Mouse (Mus musculus) neural tube, embryonic 11.5 days (tissue): ENCODE measurements around the gene Clspn. TPM values are rescaled to one million over a fixed set of nuclear protein-coding genes. Genes with fewer than 3 reads are reported as not detected.

ENCODE experiments used
- ATAC-seq: fragments of 200-750 bp; cut with Nextera tagmentation; 2 replicates; pipeline ENCODE4 v1.8.0; 2017; ENCODE audit warnings: moderate number of reproducible peaks, mild to moderate bottlenecking, moderate TSS enrichment, moderate library complexity; ENCODE audit not compliant: insufficient read depth, low FRiP score, low TSS enrichment
- DNase-seq: peaks from one replicate; pipeline ENCODE4 v3.0.0-alpha.2; 2015; ENCODE audit warnings: low spot score
- H3K27ac ChIP-seq: fragments of 300-500 bp; sonication (generic); 2 replicates; pipeline ENCODE4 v1.5.1; 2014; ENCODE audit warnings: low read depth, mild to moderate bottlenecking, low read length
- H3K27me3 ChIP-seq: fragments of 300-500 bp; sonication (generic); 2 replicates; pipeline ENCODE4 v1.6.1; 2014; ENCODE audit warnings: mild to moderate bottlenecking, low read length, mixed read lengths; ENCODE audit not compliant: control insufficient read depth, insufficient read depth
- H3K36me3 ChIP-seq: fragments of 300-500 bp; sonication (generic); 2 replicates; pipeline ENCODE4 v1.6.1; 2014; ENCODE audit warnings: mild to moderate bottlenecking, low read length, moderate library complexity, mixed read lengths; ENCODE audit not compliant: control insufficient read depth, insufficient read depth
- H3K4me1 ChIP-seq: fragments of 300-500 bp; sonication (generic); 2 replicates; pipeline ENCODE4 v1.6.1; 2014; ENCODE audit warnings: low read length, mixed read lengths; ENCODE audit not compliant: control insufficient read depth, insufficient read depth
- H3K4me2 ChIP-seq: fragments of 300-500 bp; sonication (generic); 2 replicates; pipeline ENCODE4 v1.6.1; 2014; ENCODE audit warnings: low read depth, mild to moderate bottlenecking, moderate library complexity
- H3K4me3 ChIP-seq: fragments of 300-500 bp; sonication (generic); 2 replicates; pipeline ENCODE4 v1.5.1; 2014; ENCODE audit warnings: low read depth, low read length
- H3K9ac ChIP-seq: fragments of 300-500 bp; sonication (generic); 2 replicates; pipeline ENCODE4 v1.6.1; 2014; ENCODE audit warnings: mild to moderate bottlenecking, low read length
- H3K9me3 ChIP-seq: fragments of 300-500 bp; sonication (generic); 2 replicates; pipeline ENCODE4 v1.6.1; 2016; ENCODE audit warnings: low read length; ENCODE audit not compliant: control insufficient read depth
- WGBS: fragments of 180-500 bp; shearing (Covaris S2); extraction: QIAGEN DNeasy Blood & Tissue Kit; methylation state at CpG from one replicate; pipeline ENCODE4 v1.1.7; 2014; 5-methylcytosine and 5-hydroxymethylcytosine counted together
- polyA plus RNA-seq: library from polyadenylated mRNA; unstranded; fragments of >200 nt; fragmentation: Nextera tagmentation; extraction: Ambion mirVana; gene quantifications from 2 replicates; pipeline ENCODE4 v1.2.1, GENCODE M21; 2014

Gene Clspn
- polyA plus RNA-seq, 1 experiment from 2014 or later: 37.9 TPM

- no peaks in the 10 kb centered on the region for H3K27me3 ChIP-seq
- H3K4me1 ChIP-seq: no peaks in the 10 kb centered on the region
- H3K27ac ChIP-seq: no peak within 1 kb of the TSS
- H3K9ac ChIP-seq: peak within 1 kb of the TSS; percentile 82
- peak; percentile 69 for DNase-seq
- H3K4me3 ChIP-seq: peak within 1 kb of the TSS; percentile 43
- H3K36me3 ChIP-seq: no peaks in the 10 kb centered on the region
- no peaks in the 10 kb centered on the region for H3K9me3 ChIP-seq
- H3K4me2 ChIP-seq: peak within 1 kb of the TSS; percentile 60
- WGBS: 2% methylated on average over 47 of the region's 48 CpGs
- ATAC-seq: peak; percentile 72
Observed at GRCm38 (mm10) chr4:126609606-126610181, 53.0 kb downstream of the Clspn start, which contains the start of gene 5730409E04Rik. TSS of gene 5730409E04Rik (plus strand) at chr4:126609818.

GRCm38 (mm10) chr4:126611991-126612390 lies 55.3 kb downstream of the Clspn start:
- 93% methylated on average over 17 of the region's 17 CpGs for WGBS
- no peaks in the 10 kb centered on the region for H3K27me3 ChIP-seq
- ATAC-seq: no peak

GRCm38 (mm10) chr4:126616312-126616711 lies 59.6 kb downstream of the Clspn start:
- Histone ChIP-seq H3K4me2 (no peak overlapping the region), H3K9ac (no peak overlapping the region), H3K36me3 (no peaks in the 10 kb centered on the region), H3K4me3 (no peak overlapping the region), H3K27me3 (no peaks in the 10 kb centered on the region), H3K4me1 (peaks cover 13% of the 10 kb centered on the region), H3K27ac (no peak overlapping the region), H3K9me3 (no peaks in the 10 kb centered on the region)
- ATAC-seq: no peak
- no peak for DNase-seq
- 90% methylated on average over 4 of the region's 4 CpGs for WGBS

More at GRCm38 (mm10) chr4:126611991-126612390, 55.3 kb downstream of the Clspn start:
- no peak for DNase-seq
- H3K4me2 ChIP-seq: no peak overlapping the region
- no peaks in the 10 kb centered on the region for H3K9me3 ChIP-seq
- no peak overlapping the region for H3K27ac ChIP-seq
- no peaks in the 10 kb centered on the region for H3K36me3 ChIP-seq
- H3K9ac ChIP-seq: no peak overlapping the region
- H3K4me3 ChIP-seq: no peak overlapping the region
- no peaks in the 10 kb centered on the region for H3K4me1 ChIP-seq

GRCm38 (mm10) chr4:126619691-126620330 lies 63.1 kb downstream of the Clspn start:
- H3K9me3 ChIP-seq: no peaks in the 10 kb centered on the region
- H3K4me1 ChIP-seq: peaks cover 13% of the 10 kb centered on the region
- H3K4me2 ChIP-seq: peak overlapping the region; percentile 57
- H3K27me3 ChIP-seq: no peaks in the 10 kb centered on the region
- ATAC-seq (peak; percentile 89), DNase-seq (peak; percentile 85)
- WGBS: 1% methylated on average over 33 of the region's 33 CpGs
- no peaks in the 10 kb centered on the region for H3K36me3 ChIP-seq
- H3K9ac ChIP-seq: peak overlapping the region; percentile 78
- H3K27ac ChIP-seq: peak overlapping the region; percentile 85
- peak overlapping the region; percentile 23 for H3K4me3 ChIP-seq

- Histone ChIP-seq H3K4me1 (peaks cover 13% of the 10 kb centered on the region), H3K4me2 (peak overlapping the region; percentile 57), H3K36me3 (no peaks in the 10 kb centered on the region), H3K9me3 (no peaks in the 10 kb centered on the region), H3K9ac (peak overlapping the region; percentile 78), H3K27ac (peak overlapping the region; percentile 85), H3K27me3 (no peaks in the 10 kb centered on the region), H3K4me3 (peak overlapping the region; percentile 23)
- 25% methylated on average over 13 of the region's 13 CpGs for WGBS
- DNase-seq: no peak
- no peak for ATAC-seq
Observed at GRCm38 (mm10) chr4:126620349-126620874, 63.7 kb downstream of the Clspn start.

- Histone ChIP-seq H3K9me3 (no peaks in the 10 kb centered on the region), H3K27me3 (no peaks in the 10 kb centered on the region), H3K36me3 (no peaks in the 10 kb centered on the region), H3K4me1 (peaks cover 4% of the 10 kb centered on the region), H3K27ac (no peak overlapping the region), H3K9ac (no peak overlapping the region), H3K4me2 (peak overlapping the region; percentile 31), H3K4me3 (no peak overlapping the region)
- DNase-seq: peak; percentile 42
- ATAC-seq: no peak; the same call in 1 of the 2 replicates
- 4% methylated on average over 23 of the region's 23 CpGs for WGBS
Observed at GRCm38 (mm10) chr4:126627021-126627681, 70.4 kb downstream of the Clspn start.

- Histone ChIP-seq H3K9ac (no peak overlapping the region), H3K9me3 (no peaks in the 10 kb centered on the region), H3K4me2 (no peak overlapping the region), H3K27me3 (no peaks in the 10 kb centered on the region), H3K4me1 (peaks cover 4% of the 10 kb centered on the region), H3K27ac (no peak overlapping the region), H3K4me3 (no peak overlapping the region), H3K36me3 (no peaks in the 10 kb centered on the region)
- DNase-seq (no peak), ATAC-seq (no peak)
- 56% methylated on average over 2 of the region's 2 CpGs for WGBS
Observed at GRCm38 (mm10) chr4:126631922-126632321, 75.2 kb downstream of the Clspn start.

GRCm38 (mm10) chr4:126632668-126633067 lies 75.9 kb downstream of the Clspn start:
- Histone ChIP-seq H3K36me3 (no peaks in the 10 kb centered on the region), H3K27me3 (no peaks in the 10 kb centered on the region), H3K9ac (no peak overlapping the region), H3K4me1 (no peaks in the 10 kb centered on the region), H3K4me2 (no peak overlapping the region), H3K27ac (no peak overlapping the region), H3K4me3 (no peak overlapping the region), H3K9me3 (no peaks in the 10 kb centered on the region)
- 67% methylated on average over 3 of the region's 3 CpGs for WGBS
- DNase-seq (no peak), ATAC-seq (no peak)
